Mouse (Mus musculus): ENCODE measurements around the gene Sox1.

DNA sequence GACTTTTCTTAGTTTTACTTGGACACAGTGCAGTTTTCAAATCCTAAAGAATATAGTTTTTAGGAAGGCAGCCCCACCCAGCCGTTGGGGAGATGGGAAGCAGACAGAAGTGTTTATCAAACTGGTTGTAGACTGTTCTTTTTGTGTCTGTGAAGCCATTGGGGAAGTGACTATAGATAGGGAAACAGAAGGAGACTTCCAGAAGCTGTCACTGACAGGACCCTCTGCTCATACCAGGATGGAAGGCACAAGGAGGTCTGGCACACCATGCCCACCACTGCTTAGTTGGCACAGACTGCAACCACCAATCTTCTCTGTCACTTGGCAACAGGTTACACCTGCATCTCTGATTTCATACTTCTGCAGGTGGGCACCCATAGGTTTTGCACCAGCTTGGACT, 2.3 kb upstream of the Sox1 start:
- TF ChIP-seq CTCF (IDR thresholded peaks at IDR 0.05; ENCODE audit: extremely low read depth, insufficient read depth, low read length) (no peak), POLR2A (IDR thresholded peaks at IDR 0.05; ENCODE audit: extremely low read depth, insufficient read depth, low read length) (no peak)
